Comparison of ENCODE assay signal across 8 mouse cellular contexts in genomic region chr7:44855036-44855435, GRCm38 (mm10). TPM values are rescaled to one million over a fixed set of nuclear protein-coding genes. Genes with fewer than 3 reads are reported as not detected.
DNase-seq lines count a peak whose midpoint lies in the region; ATAC-seq and TF ChIP-seq lines count a peak whose summit lies in the region.

No protein-coding gene starts in this region.

- DNase-seq in gastrocnemius, adult 2 months, result no peak
- no peak for DNase-seq in gastrocnemius, postnatal 14 days
- no peak for DNase-seq in testis, postnatal 10 days (ENCODE audit: low spot score)
- DNase-seq in liver, embryonic 13.5 days, result no peak
- no peak for DNase-seq in testis, postnatal 14 days (ENCODE audit: low spot score)
- no peak for DNase-seq in Muller cell, postnatal 12 days (ENCODE audit: inconsistent ontology term)

- peak; percentile 36 for TF ChIP-seq CTCF in gastrocnemius, adult 2 months (IDR thresholded peaks at IDR 0.05)
- TF ChIP-seq CTCF in testis, adult 2 months (IDR thresholded peaks at IDR 0.05; ENCODE audit: control insufficient read depth, insufficient read depth, insufficient replicate concordance, low read depth, low read length), result no peak

- no peak for TF ChIP-seq POLR2A in testis, adult 2 months (IDR thresholded peaks at IDR 0.05; ENCODE audit: control insufficient read depth, low read depth, low read length)

- WGBS in liver, embryonic 13.5 days (ENCODE audit: insufficient replicate concordance), result 40% methylated on average over 10 of the region's 10 CpGs

- no peaks in the 10 kb centered on the region for H3K36me3 ChIP-seq in testis, adult 2 months (ENCODE audit: control insufficient read depth, insufficient read depth, low read length)
- H3K36me3 ChIP-seq in liver, embryonic 13.5 days, result peaks cover 34% of the 10 kb centered on the region

- peaks cover 54% of the 10 kb centered on the region for H3K4me1 ChIP-seq in testis, adult 2 months (ENCODE audit: control insufficient read depth, insufficient read depth, low read length)
- H3K4me1 ChIP-seq in liver, embryonic 13.5 days (replicated peaks), result peaks cover 89% of the 10 kb centered on the region

- ATAC-seq in liver, embryonic 13.5 days (ENCODE audit: low read depth), result no peak
- no peak for ATAC-seq in megakaryocyte progenitor cell, adult 5-6 weeks (replicated peaks; ENCODE audit: poor library complexity)

- peak overlapping the region; percentile 92 for H3K27ac ChIP-seq in gastrocnemius, adult 2 months
- peak overlapping the region; percentile 89 for H3K27ac ChIP-seq in testis, adult 2 months (ENCODE audit: control insufficient read depth, insufficient read depth, low read depth, low read length)
- H3K27ac ChIP-seq in liver, embryonic 13.5 days, result peak overlapping the region; percentile 99

- peak overlapping the region; percentile 91 for H3K9ac ChIP-seq in liver, embryonic 13.5 days

- intact Hi-C loops in gastrocnemius, adult 2 months (cut with DNase I), result no loop called here
- intact Hi-C loops in gastrocnemius, postnatal 14 days (cut with DNase I; ENCODE audit: low total_unique reads), result no loop called here

- H3K4me2 ChIP-seq in liver, embryonic 13.5 days, result peak overlapping the region; percentile 96

- no peaks in the 10 kb centered on the region for H3K27me3 ChIP-seq in testis, adult 2 months (ENCODE audit: control insufficient read depth, insufficient read depth, low read length)
- H3K27me3 ChIP-seq in liver, embryonic 13.5 days, result no peaks in the 10 kb centered on the region

- peak overlapping the region; percentile 80 for H3K4me3 ChIP-seq in gastrocnemius, adult 2 months
- peak overlapping the region; percentile 92 for H3K4me3 ChIP-seq in testis, adult 2 months (ENCODE audit: control insufficient read depth, low read depth, low read length)
- peak overlapping the region; percentile 77 for H3K4me3 ChIP-seq in liver, embryonic 13.5 days (replicated peaks)

- H3K9me3 ChIP-seq in liver, embryonic 13.5 days (replicated peaks), result no peaks in the 10 kb centered on the region

RNA-seq across cellular contexts. Expression of gene Pnkp, which starts 1.9 kb away (rescaled TPM):
- total RNA-seq in gastrocnemius, adult 2 months (2021), result 10 to 100 TPM; 19.4 to 21.2 TPM
- 10 to 100 TPM; 15.1 to 16.6 TPM for total RNA-seq in gastrocnemius, postnatal 14 days (2021)
- 26.5 and 29.4 TPM in 2 replicates for polyA plus RNA-seq in testis, adult 2 months (2012; rRNA removed)
- 22.8 and 24.2 TPM in 2 replicates for polyA plus RNA-seq in liver, embryonic 13.5 days (2015; fragmentation: Nextera tagmentation; extraction: Ambion mirVana)
- 43.4 and 49.9 TPM in 2 replicates for total RNA-seq in megakaryocyte progenitor cell, adult 5-6 weeks (2015)
- total RNA-seq in megakaryocyte progenitor cell, adult 5-6 weeks (2017), result 60.7 and 69.8 TPM in 2 replicates

RNA-seq across cellular contexts. Expression of gene Tbc1d17, which starts 6.2 kb away (rescaled TPM):
- total RNA-seq in gastrocnemius, adult 2 months (2021), result 10 to 100 TPM; 40.8 to 56.4 TPM
- 10 to 100 TPM; 28.2 to 38.9 TPM for total RNA-seq in gastrocnemius, postnatal 14 days (2021)
- 24.4 and 28.5 TPM in 2 replicates for polyA plus RNA-seq in testis, adult 2 months (2012; rRNA removed)
- 29.0 and 30.0 TPM in 2 replicates for polyA plus RNA-seq in liver, embryonic 13.5 days (2015; fragmentation: Nextera tagmentation; extraction: Ambion mirVana)
- total RNA-seq in megakaryocyte progenitor cell, adult 5-6 weeks (2015), result 15.2 and 19.2 TPM in 2 replicates
- total RNA-seq in megakaryocyte progenitor cell, adult 5-6 weeks (2017), result 13.6 and 13.8 TPM in 2 replicates

RNA-seq across cellular contexts. Expression of gene Akt1s1, which starts 6.2 kb away (rescaled TPM):
- 100 to 1,000 TPM; 128 to 137 TPM for total RNA-seq in gastrocnemius, adult 2 months (2021)
- 10 to 100 TPM; 85.9 to 86.7 TPM for total RNA-seq in gastrocnemius, postnatal 14 days (2021)
- polyA plus RNA-seq in testis, adult 2 months (2012; rRNA removed), result 31.5 and 35.7 TPM in 2 replicates
- polyA plus RNA-seq in liver, embryonic 13.5 days (2015; fragmentation: Nextera tagmentation; extraction: Ambion mirVana), result 32.0 and 32.1 TPM in 2 replicates
- 8.0 and 10.4 TPM in 2 replicates for total RNA-seq in megakaryocyte progenitor cell, adult 5-6 weeks (2015)
- 23.9 and 24.9 TPM in 2 replicates for total RNA-seq in megakaryocyte progenitor cell, adult 5-6 weeks (2017)

RNA-seq across cellular contexts. Expression of gene Ptov1, which starts 14.6 kb away (rescaled TPM):
- 100 to 1,000 TPM; 126 to 137 TPM for total RNA-seq in gastrocnemius, adult 2 months (2021)
- 100 to 1,000 TPM; 161 to 167 TPM for total RNA-seq in gastrocnemius, postnatal 14 days (2021)
- polyA plus RNA-seq in testis, adult 2 months (2012; rRNA removed), result 171 and 187 TPM in 2 replicates
- polyA plus RNA-seq in liver, embryonic 13.5 days (2015; fragmentation: Nextera tagmentation; extraction: Ambion mirVana), result 50.4 and 57.0 TPM in 2 replicates
- total RNA-seq in megakaryocyte progenitor cell, adult 5-6 weeks (2015), result 55.3 and 63.9 TPM in 2 replicates
- total RNA-seq in megakaryocyte progenitor cell, adult 5-6 weeks (2017), result 25.5 and 41.5 TPM in 2 replicates

RNA-seq across cellular contexts. Expression of gene Med25, which starts 37.5 kb away (rescaled TPM):
- total RNA-seq in gastrocnemius, adult 2 months (2021), result 10 to 100 TPM; 53.1 to 68.5 TPM
- 10 to 100 TPM; 48.0 to 49.7 TPM for total RNA-seq in gastrocnemius, postnatal 14 days (2021)
- polyA plus RNA-seq in testis, adult 2 months (2012; rRNA removed), result 143 and 206 TPM in 2 replicates
- polyA plus RNA-seq in liver, embryonic 13.5 days (2015; fragmentation: Nextera tagmentation; extraction: Ambion mirVana), result 47.2 and 51.2 TPM in 2 replicates
- 26.0 and 36.8 TPM in 2 replicates for total RNA-seq in megakaryocyte progenitor cell, adult 5-6 weeks (2015)
- 11.4 and 14.5 TPM in 2 replicates for total RNA-seq in megakaryocyte progenitor cell, adult 5-6 weeks (2017)
